Mouse (Mus musculus) testis, adult 2 months (tissue): Measurements from ENCODE around the gene Ccnb1ip1. TPM values are rescaled to one million over a fixed set of nuclear protein-coding genes. Genes with fewer than 3 reads are reported as not detected.
"Not testable (repeated sequence)": the region's sequence is repeated elsewhere in the genome, so short reads cannot be mapped to it uniquely, and the experiment has no call there.

Source experiments
- H3K27ac ChIP-seq: fragments of 200-500 bp; 2 replicates; pipeline ENCODE4 v1.5.1; 2012; ENCODE audit warnings: low read depth, low read length; ENCODE audit not compliant: control insufficient read depth, insufficient read depth
- H3K27me3 ChIP-seq: fragments of 200-500 bp; 2 replicates; pipeline ENCODE4 v1.6.1; 2012; ENCODE audit warnings: mild to moderate bottlenecking, low read length, moderate library complexity; ENCODE audit not compliant: control insufficient read depth, insufficient read depth
- H3K36me3 ChIP-seq: fragments of 200-500 bp; 2 replicates; pipeline ENCODE4 v1.6.1; 2012; ENCODE audit warnings: mild to moderate bottlenecking, low read length; ENCODE audit not compliant: control insufficient read depth, insufficient read depth
- H3K4me1 ChIP-seq: fragments of 200-500 bp; 2 replicates; pipeline ENCODE4 v1.6.1; 2012; ENCODE audit warnings: low read length; ENCODE audit not compliant: control insufficient read depth, insufficient read depth
- H3K4me3 ChIP-seq: fragments of 200-500 bp; 2 replicates; pipeline ENCODE4 v1.5.1; 2012; ENCODE audit warnings: low read depth, mild to moderate bottlenecking, low read length, moderate library complexity, mixed read lengths; ENCODE audit not compliant: control insufficient read depth
- CTCF ChIP-seq: fragments of 200-500 bp; IDR thresholded peaks from 2 replicates; pipeline ENCODE4 v1.5.1; 2012; ENCODE audit warnings: low read depth, mild to moderate bottlenecking, inconsistent platforms, low read length, moderate library complexity; ENCODE audit not compliant: control insufficient read depth, insufficient read depth, insufficient replicate concordance
- POLR2A ChIP-seq: fragments of 200-500 bp; IDR thresholded peaks from 2 replicates; pipeline ENCODE4 v1.6.1; 2012; ENCODE audit warnings: low read depth, mild to moderate bottlenecking, inconsistent platforms, low read length, moderate library complexity; ENCODE audit not compliant: control insufficient read depth
- polyA plus RNA-seq: library from polyadenylated mRNA; depleted of rRNA; stranded (reverse); fragments of >200 nt; gene quantifications from 2 replicates; pipeline ENCODE4 v1.2.3, GENCODE M21; 2012

Ccnb1ip1 gene
- polyA plus RNA-seq, 1 experiment: 7.5 TPM

GRCm38 (mm10) chr14:50824219-50824618 lies 16.7 kb upstream of the Ccnb1ip1 start:
- Histone ChIP-seq H3K4me1 (no peaks in the 10 kb centered on the region), H3K27ac (no peak overlapping the region), H3K27me3 (no peaks in the 10 kb centered on the region), H3K36me3 (peaks cover 1% of the 10 kb centered on the region), H3K4me3 (no peak overlapping the region)
- TF ChIP-seq CTCF (no peak), POLR2A (no peak)

- no peaks in the 10 kb centered on the region for H3K27me3 ChIP-seq
- no peak overlapping the region for H3K4me3 ChIP-seq
- H3K36me3 ChIP-seq: peaks cover 1% of the 10 kb centered on the region
- H3K4me1 ChIP-seq: no peaks in the 10 kb centered on the region
- no peak for TF ChIP-seq POLR2A
- no peak for TF ChIP-seq CTCF
- no peak overlapping the region for H3K27ac ChIP-seq
These were observed 15.7 kb upstream of the Ccnb1ip1 start for GRCm38 (mm10) chr14:50823240-50823639.

GRCm38 (mm10) chr14:50813060-50813459 lies 5.5 kb upstream of the Ccnb1ip1 start:
- no peak overlapping the region for H3K4me3 ChIP-seq
- no peak overlapping the region for H3K27ac ChIP-seq
- H3K4me1 ChIP-seq: peaks cover 2% of the 10 kb centered on the region; the same call in 1 of the 2 replicates
- TF ChIP-seq CTCF: no peak
- TF ChIP-seq POLR2A: no peak
- H3K36me3 ChIP-seq: peaks cover 2% of the 10 kb centered on the region
- H3K27me3 ChIP-seq: no peaks in the 10 kb centered on the region

DNA sequence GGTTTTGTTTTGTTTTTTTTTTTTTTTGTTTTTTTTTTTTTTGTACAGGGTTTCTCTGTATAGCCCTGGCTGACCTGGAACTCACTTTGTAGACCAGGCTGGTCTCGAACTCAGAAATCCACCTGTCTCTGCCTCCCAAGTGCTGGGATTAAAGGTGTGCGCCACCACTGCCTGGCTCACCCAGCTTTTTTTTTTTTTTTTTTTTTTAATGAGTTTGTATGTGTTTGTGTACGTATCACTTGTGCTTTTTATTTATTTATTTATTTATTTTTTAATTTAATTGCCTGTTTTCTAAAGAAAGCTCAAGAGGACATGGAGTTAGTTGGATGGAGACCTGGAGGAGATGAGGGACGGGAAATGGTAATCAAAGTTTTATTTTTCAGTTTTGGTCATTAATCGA lies 1.1 kb downstream of the Ccnb1ip1 start:
- H3K36me3 ChIP-seq, H3K27ac ChIP-seq, H3K4me3 ChIP-seq, H3K27me3 ChIP-seq, H3K4me1 ChIP-seq: not testable (repeated sequence)

GRCm38 (mm10) chr14:50804683-50805082 lies 2.8 kb downstream of the Ccnb1ip1 start:
- H3K4me3 ChIP-seq: 0 out of 2 replicates have a peak overlapping the region, but pooled peaks have one; percentile 6

DNA sequence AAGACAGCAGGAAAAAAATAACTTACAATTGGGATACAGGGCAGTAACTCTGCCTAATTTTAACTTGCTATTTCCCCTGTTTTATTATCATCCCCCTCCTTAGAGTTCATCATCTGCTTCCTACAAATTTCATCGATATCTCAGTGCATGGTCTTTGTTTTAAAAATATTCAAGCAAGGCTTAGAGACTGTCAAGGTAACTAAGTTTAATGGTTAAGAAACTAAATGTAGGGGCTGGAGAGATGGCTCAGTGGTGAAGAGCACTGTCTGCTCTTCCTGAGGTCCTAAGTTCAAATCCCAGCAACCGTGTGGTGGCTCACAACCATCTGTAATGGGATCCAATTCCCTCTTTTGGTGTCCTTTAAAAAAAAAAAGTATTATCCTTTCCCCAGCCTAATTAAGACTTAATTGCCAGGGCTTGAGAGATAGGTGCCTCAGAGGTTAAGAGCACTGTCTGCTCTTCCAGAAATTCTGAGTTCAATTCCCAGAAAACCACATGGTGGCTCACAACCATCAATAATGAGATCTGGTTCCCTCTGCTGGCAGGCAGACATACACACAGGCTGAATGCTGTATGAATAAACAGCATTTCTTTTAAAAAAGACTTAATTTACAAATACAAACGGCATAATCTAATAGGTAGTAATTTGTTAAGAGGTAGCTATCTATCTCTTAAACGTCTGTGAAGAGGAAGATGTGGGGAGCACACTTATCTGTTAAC lies 4.5 kb downstream of the Ccnb1ip1 start:
- H3K36me3 ChIP-seq: no peaks in the 10 kb centered on the region
- H3K27ac ChIP-seq: no peak overlapping the region
- peaks cover 8% of the 10 kb centered on the region for H3K4me1 ChIP-seq
- no peak overlapping the region for H3K4me3 ChIP-seq
- TF ChIP-seq POLR2A (no peak), CTCF (no peak)
- no peaks in the 10 kb centered on the region for H3K27me3 ChIP-seq

More at GRCm38 (mm10) chr14:50804683-50805082, 2.8 kb downstream of the Ccnb1ip1 start:
- Histone ChIP-seq H3K4me1 (peaks cover 10% of the 10 kb centered on the region), H3K27me3 (no peaks in the 10 kb centered on the region), H3K36me3 (no peaks in the 10 kb centered on the region), H3K27ac (no peak overlapping the region)
- TF ChIP-seq POLR2A (no peak), CTCF (no peak)

DNA sequence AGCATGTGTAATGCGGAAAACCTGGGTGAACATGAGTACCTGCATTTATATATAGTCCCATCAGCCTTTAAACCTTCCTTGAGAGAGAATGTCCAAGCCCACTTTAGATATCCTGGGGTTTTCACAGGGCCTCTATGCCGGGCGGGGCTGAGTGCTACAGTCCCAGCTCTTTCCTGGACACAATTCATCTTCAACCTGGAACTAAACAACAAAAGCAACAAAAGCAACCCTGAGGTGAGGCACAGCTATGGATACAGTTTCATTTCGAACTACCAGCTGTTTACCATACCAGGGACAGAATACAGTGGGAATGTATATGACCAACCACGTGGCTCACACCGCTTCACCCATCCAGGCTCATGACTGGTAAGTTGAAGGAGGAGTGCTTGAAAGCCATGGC lies 5.1 kb downstream of the Ccnb1ip1 start:
- Histone ChIP-seq H3K27me3 (no peaks in the 10 kb centered on the region), H3K4me1 (peaks cover 8% of the 10 kb centered on the region), H3K27ac (no peak overlapping the region), H3K4me3 (no peak overlapping the region), H3K36me3 (no peaks in the 10 kb centered on the region)
- TF ChIP-seq CTCF (no peak), POLR2A (no peak)
